Mouse (Mus musculus) small intestine, adult 2 months (tissue): ENCODE data around the gene Snx29. TPM values are rescaled to one million over a fixed set of nuclear protein-coding genes. Genes with fewer than 3 reads are reported as not detected.

Experiments
- H3K27ac ChIP-seq: fragments of 200-500 bp; 2 replicates; pipeline ENCODE4 v1.5.1; 2012; ENCODE audit warnings: low read depth, low read length, control low read depth, inconsistent platforms; ENCODE audit not compliant: insufficient read depth
- H3K27me3 ChIP-seq: fragments of 200-500 bp; 2 replicates; pipeline ENCODE4 v1.6.1; 2012; ENCODE audit warnings: mild to moderate bottlenecking, moderate library complexity, low read length, inconsistent platforms; ENCODE audit not compliant: control insufficient read depth, insufficient read depth
- H3K36me3 ChIP-seq: fragments of 200-500 bp; 2 replicates; pipeline ENCODE4 v1.6.1; 2012; ENCODE audit warnings: mild to moderate bottlenecking, low read length, control low read depth, inconsistent platforms; ENCODE audit not compliant: control insufficient read depth, insufficient read depth
- H3K4me1 ChIP-seq: fragments of 200-500 bp; 2 replicates; pipeline ENCODE4 v1.6.1; 2012; ENCODE audit warnings: low read length, inconsistent platforms, mixed read lengths; ENCODE audit not compliant: control insufficient read depth, insufficient read depth, insufficient read length
- H3K4me3 ChIP-seq: fragments of 200-500 bp; 2 replicates; pipeline ENCODE4 v1.5.1; 2012; ENCODE audit warnings: low read depth, mild to moderate bottlenecking, control low read depth, inconsistent platforms, low read length, moderate library complexity
- CTCF ChIP-seq: fragments of 200-500 bp; IDR thresholded peaks from 2 replicates; pipeline ENCODE4 v1.5.1; 2012; ENCODE audit warnings: low read depth, mild to moderate bottlenecking, control low read depth, inconsistent platforms, low read length, moderate library complexity, mixed read lengths; ENCODE audit not compliant: insufficient replicate concordance, insufficient read length; ENCODE audit errors: extremely low read depth
- POLR2A ChIP-seq: fragments of 200-500 bp; IDR thresholded peaks from 2 replicates; pipeline ENCODE4 v1.6.1; 2012; ENCODE audit warnings: low read depth, mild to moderate bottlenecking, control low read depth, inconsistent platforms, low read length, moderate library complexity
- WGBS: fragments of 180-500 bp; shearing (Covaris S2); methylation state at CpG from one replicate; pipeline ENCODE4 v1.1.7; 2018; 5-methylcytosine and 5-hydroxymethylcytosine counted together
- polyA plus RNA-seq: library from polyadenylated mRNA; depleted of rRNA; stranded (reverse); fragments of >200 nt; gene quantifications from 2 replicates; pipeline ENCODE4 v1.2.3, GENCODE M21; 2012

The Snx29 gene
- polyA plus RNA-seq, 1 experiment = 6.0 TPM

DNA sequence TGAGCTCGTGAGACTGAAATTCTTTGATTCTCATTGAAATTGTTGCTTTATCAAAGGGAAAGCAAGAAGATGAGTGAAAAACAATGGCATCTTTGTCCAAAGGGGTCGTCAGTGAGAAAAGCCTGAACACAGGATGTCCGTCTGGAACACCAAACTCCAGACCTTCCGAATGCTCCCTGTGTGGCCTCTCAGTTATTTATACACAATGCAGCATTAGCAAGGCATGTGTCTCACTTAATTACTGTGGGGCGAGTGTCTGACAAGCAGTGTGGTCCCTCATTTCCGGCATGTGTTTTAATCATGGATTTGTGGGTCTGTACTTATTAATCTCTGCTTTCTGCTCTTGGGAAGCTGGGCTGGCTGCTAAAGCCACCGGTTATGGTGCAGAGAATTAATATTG lies 275.1 kb downstream of the Snx29 start:
- TF ChIP-seq CTCF (no peak), POLR2A (no peak)
- WGBS = 73% methylated on average over 7 of the region's 7 CpGs
- no peak overlapping the region; the same call in 1 of the 2 replicates for H3K27ac ChIP-seq

DNA sequence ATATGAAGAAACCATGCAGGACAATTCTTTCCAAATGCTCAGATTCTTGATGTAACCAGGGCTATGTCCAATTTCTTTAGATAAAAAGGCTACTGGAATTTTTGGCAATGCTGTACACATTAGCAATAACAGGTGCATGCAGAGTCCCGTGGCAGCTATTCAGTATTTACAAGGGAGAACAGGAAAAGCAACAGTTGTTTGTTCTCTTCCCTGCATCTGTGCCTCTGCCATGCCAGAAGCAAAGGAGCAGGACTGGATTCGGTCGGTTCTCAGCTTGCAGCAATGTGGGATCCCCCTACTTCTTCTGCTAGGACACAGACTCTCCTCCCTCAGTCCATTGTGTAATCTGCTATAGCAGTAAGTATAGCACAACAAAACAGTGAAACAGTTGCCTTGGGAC lies 276.8 kb downstream of the Snx29 start:
- H3K4me1 ChIP-seq = peaks cover 25% of the 10 kb centered on the region; the same call in 1 of the 2 replicates
- H3K27me3 ChIP-seq = no peaks in the 10 kb centered on the region
- TF ChIP-seq CTCF (no peak), POLR2A (no peak)
- 66% methylated on average over 3 of the region's 3 CpGs for WGBS
- H3K27ac ChIP-seq = no peak overlapping the region
- no peaks in the 10 kb centered on the region for H3K36me3 ChIP-seq
- H3K4me3 ChIP-seq = no peak overlapping the region

More for the DNA sequence above, 275.1 kb downstream of the Snx29 start:
- Histone ChIP-seq H3K4me3 (no peak overlapping the region), H3K4me1 (peaks cover 14% of the 10 kb centered on the region; the same call in 1 of the 2 replicates), H3K27me3 (no peaks in the 10 kb centered on the region), H3K36me3 (no peaks in the 10 kb centered on the region)

DNA sequence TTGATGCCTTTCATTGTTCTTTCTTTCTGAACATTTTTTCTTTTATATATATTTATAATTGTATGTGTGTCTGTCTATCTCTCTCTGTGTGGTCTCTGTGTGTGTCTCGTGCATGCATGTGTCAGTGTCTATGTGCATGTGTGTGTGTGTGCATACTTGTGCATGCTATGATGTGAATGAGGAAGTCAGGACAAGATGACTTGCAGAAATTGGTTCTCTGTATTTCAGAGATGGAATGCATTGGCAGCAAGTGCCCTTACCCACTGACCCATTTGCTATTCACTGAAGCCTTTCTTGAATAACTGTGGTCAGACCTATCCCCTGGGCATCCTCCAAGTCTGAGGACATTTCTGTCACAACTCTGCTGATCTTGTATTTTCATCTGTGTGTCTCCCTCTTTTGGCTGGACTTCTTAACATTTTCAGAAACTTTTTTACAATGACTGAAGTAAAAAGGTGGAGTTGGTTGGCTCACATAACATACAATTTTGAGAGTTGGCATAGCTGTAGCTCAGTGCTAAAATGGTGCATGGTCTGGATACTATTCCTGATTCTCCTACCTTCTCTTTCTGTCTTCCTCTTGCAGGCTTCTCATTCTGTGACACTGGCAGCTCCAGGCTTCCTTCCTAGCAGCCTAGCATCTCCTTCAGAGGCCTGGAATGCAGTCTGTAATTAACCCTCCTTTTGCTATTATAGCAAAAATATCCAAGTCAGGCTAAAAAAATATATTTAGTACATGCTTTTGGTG lies 278.8 kb downstream of the Snx29 start:
- H3K4me3 ChIP-seq = no peak overlapping the region
- H3K4me1 ChIP-seq = peaks cover 26% of the 10 kb centered on the region; the same call in 1 of the 2 replicates
- H3K27ac ChIP-seq = no peak overlapping the region
- 86% methylated on average over 1 of the region's 1 CpGs for WGBS
- H3K36me3 ChIP-seq = no peaks in the 10 kb centered on the region
- no peak for TF ChIP-seq POLR2A
- TF ChIP-seq CTCF = no peak
- H3K27me3 ChIP-seq = no peaks in the 10 kb centered on the region

DNA sequence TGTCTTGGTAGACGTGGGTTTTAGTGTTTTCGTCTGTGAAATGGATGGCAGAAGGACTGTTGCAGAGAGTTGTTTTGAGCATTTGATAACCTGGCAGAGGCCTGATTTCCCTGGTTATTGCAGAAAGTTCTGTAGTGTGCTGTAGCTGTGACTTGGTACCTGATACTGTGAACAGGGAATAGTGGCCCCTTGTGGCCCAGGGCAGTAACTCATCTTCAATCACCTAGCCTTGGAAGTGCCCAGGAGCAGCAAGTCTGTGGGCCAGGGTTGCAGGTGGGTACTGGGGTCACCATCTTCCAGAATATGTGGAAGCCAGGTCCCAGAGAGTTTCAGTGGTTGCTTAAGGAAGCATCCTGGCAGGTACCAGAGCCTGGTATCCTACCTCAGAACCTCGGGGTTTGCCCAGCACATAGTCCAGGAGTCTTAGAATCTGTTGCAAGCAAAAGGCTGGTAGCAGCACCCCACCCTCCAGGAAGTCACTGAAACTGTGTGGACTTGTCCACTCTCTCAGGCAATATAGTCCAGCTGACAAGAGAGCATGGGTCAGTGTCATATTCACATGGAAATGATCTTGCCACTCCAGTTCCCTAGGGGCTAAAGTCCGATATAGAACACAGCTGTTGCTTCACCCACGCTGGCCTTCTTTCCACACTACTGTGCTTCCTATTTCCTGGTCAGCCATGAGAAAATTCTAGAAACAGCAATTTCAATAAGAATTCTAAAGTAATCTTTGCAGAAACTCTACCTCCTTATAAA lies 281.1 kb downstream of the Snx29 start:
- Histone ChIP-seq H3K4me3 (no peak overlapping the region), H3K27ac (peak overlapping the region; percentile 80), H3K36me3 (no peaks in the 10 kb centered on the region), H3K4me1 (peaks cover 21% of the 10 kb centered on the region; the same call in 1 of the 2 replicates), H3K27me3 (no peaks in the 10 kb centered on the region)
- TF ChIP-seq POLR2A (no peak), CTCF (peak; percentile 60; the same call in 1 of the 2 replicates)
- 40% methylated on average over 5 of the region's 5 CpGs for WGBS

DNA sequence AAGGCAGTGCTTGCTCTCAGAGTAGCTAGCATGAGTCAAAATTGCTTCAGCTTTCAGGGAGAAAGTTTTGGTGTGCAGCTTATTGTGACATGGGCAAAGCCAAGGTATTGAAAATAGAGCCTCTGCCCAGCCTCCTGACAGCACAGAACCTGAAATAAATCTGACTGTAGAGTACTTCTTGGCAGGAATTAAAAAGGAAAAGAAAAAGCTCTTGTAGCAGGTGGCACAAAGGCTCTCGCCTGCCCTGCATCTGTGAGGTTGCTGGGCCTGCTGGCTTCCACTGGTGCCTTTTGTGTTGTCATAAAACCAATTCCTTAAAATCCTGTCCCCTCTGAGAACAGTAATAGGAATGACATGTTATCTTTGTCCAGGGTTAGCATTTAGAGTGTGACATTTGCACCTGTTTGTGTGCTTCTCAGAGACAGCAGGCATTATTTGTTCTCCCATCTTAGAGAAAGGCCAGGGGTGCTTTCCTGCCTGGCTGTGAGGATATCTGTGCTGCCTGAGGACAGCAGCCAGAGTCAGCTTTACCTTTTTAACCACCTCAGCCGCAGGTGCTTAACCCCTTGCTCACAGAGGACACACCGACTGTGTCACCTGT lies 289.9 kb downstream of the Snx29 start:
- TF ChIP-seq CTCF = no peak
- no peak for TF ChIP-seq POLR2A
- Histone ChIP-seq H3K4me3 (no peak overlapping the region), H3K27me3 (no peaks in the 10 kb centered on the region), H3K27ac (no peak overlapping the region), H3K4me1 (no peaks in the 10 kb centered on the region), H3K36me3 (no peaks in the 10 kb centered on the region)
- WGBS = 87% methylated on average over 3 of the region's 3 CpGs

DNA sequence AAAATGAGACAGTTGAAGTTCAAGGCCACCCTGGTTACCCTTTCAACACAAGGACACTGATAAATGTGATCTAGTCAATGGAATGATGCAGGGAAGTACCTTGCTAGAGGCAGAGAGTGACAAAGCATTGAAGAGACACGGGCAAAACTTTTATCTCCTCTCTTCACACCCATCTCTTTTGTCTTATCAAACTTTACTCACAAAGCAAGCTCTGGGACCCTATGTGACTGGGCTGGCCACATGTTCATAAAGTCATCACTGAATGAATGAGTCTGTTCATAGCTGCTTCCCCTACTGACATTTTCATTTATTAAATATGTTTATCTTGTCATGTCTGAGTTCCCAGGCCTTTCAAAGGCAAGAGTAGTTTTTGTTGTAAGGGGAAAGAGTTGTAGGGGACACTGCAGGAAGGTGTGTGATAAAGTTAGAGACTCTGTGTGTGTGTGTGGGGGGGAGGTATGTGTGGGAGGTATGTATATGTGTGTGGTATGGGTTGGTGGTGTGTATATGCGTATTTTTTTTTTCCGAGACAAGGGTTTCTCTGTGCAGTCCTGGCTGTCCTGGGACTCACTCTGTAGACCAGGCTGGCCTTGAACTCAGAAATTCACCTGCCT lies 291.8 kb downstream of the Snx29 start:
- H3K36me3 ChIP-seq = no peaks in the 10 kb centered on the region
- no peak overlapping the region for H3K27ac ChIP-seq
- H3K4me3 ChIP-seq = no peak overlapping the region
- 82% methylated on average over 3 of the region's 3 CpGs for WGBS
- TF ChIP-seq POLR2A (no peak), CTCF (no peak)
- H3K4me1 ChIP-seq = no peaks in the 10 kb centered on the region
- H3K27me3 ChIP-seq = no peaks in the 10 kb centered on the region
